Mouse (Mus musculus) heart, adult 2 months (tissue): ENCODE measurements around the gene Grm1.

Experiments
- CTCF ChIP-seq: fragments of 200-600 bp; IDR thresholded peaks from 2 replicates; pipeline ENCODE4 v1.8.1; 2022; ENCODE audit warnings: antibody characterized with exemption, mild to moderate bottlenecking, moderate library complexity
- POLR2A ChIP-seq: fragments of 200-500 bp; IDR thresholded peaks from 2 replicates; pipeline ENCODE4 v1.6.1; 2011; ENCODE audit warnings: mild to moderate bottlenecking, low read depth, low read length, control low read depth; ENCODE audit not compliant: insufficient read depth

DNA sequence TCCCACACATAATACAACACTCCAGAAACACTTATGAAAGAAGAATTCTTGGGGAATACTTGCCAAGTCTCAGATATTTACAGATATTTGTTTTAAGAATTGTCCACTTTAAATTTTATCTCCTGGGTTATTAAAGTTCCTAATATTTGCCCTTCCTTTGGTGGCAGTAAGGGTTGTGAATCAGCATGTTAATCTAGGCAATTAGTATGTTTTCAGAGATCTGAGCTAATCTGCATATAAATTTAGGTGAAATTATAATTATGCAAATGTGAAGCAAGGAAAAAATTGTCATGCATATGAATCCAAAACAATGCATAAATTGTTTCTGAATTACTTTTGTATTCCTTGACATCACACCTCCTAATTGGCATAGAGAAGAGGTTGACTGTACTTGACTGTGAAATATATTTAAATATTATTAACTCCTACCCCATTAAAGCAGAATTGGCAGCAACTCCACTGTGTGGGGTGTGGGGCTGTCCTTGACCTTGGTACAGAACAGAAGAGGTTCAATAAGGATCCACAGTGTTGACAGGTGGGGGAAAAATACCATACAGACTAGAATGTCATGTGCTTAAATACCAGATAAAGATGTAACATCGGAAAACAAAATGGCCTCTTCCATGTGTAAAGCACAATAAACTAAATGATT, 37.6 kb downstream of the Grm1 start:
- TF ChIP-seq POLR2A = no peak
- TF ChIP-seq CTCF = no peak
